Mouse (Mus musculus) liver, embryonic 14.5 days (tissue): ENCODE measurements at regions not wholly inside any gene's neighbourhood (a gene's known extent, or its start where the extent isn't known, plus 50 kb on each side); places are given as distances from the start of the nearest gene placed in this dataset.

Experiments used
- ATAC-seq: fragments of 200-750 bp; cut with Nextera tagmentation; 2 replicates; pipeline ENCODE4 v1.8.0; 2017; ENCODE audit warnings: moderate number of reproducible peaks, mild to moderate bottlenecking, moderate library complexity; ENCODE audit not compliant: insufficient read depth
- DNase-seq, 3 experiments: peaks; one replicate each; pipeline ENCODE4 v3.0.0-alpha.2; 2012 to 2013; ENCODE audit warnings: low read depth in 3 of 3, low spot score in 3 of 3
- H3K27ac ChIP-seq: fragments of 300-500 bp; sonication (generic); 2 replicates; pipeline ENCODE4 v1.5.1; 2014; ENCODE audit warnings: moderate library complexity, mild to moderate bottlenecking, control low read depth, inconsistent platforms
- H3K27me3 ChIP-seq: fragments of 300-500 bp; sonication (generic); 2 replicates; pipeline ENCODE4 v1.6.1; 2014; ENCODE audit warnings: mild to moderate bottlenecking, low read length, moderate library complexity; ENCODE audit not compliant: control insufficient read depth, insufficient read depth
- H3K36me3 ChIP-seq: fragments of 300-500 bp; sonication (generic); replicated peaks from 2 replicates; pipeline ENCODE4 v1.6.1; 2014; ENCODE audit warnings: low read depth; ENCODE audit not compliant: control insufficient read depth, insufficient read depth
- H3K4me1 ChIP-seq, 2 experiments: fragments of 200-500 bp in 1 of 2; fragments of 300-500 bp in 1 of 2; sonication (generic) in 1 of 2; replicated peaks; 2 replicates each; pipeline ENCODE4 v1.6.1; 2012 to 2014; ENCODE audit warnings: antibody characterized with exemption in 1 of 2, inconsistent platforms in 1 of 2, low read length in 1 of 2; ENCODE audit not compliant: control insufficient read depth in 2 of 2, insufficient read depth in 2 of 2
- H3K4me2 ChIP-seq: fragments of 300-500 bp; sonication (generic); 2 replicates; pipeline ENCODE4 v1.6.1; 2014; ENCODE audit warnings: low read depth, mild to moderate bottlenecking, control low read depth, moderate library complexity
- H3K4me3 ChIP-seq, 2 experiments: fragments of 200-500 bp in 1 of 2; fragments of 300-500 bp in 1 of 2; sonication (generic) in 1 of 2; 2 replicates each; pipeline ENCODE4 v1.5.1; 2012 to 2014; ENCODE audit warnings: low read depth in 2 of 2, low read length in 2 of 2, mild to moderate bottlenecking in 2 of 2, control low read depth in 1 of 2, inconsistent platforms in 1 of 2, moderate library complexity in 1 of 2; ENCODE audit not compliant: insufficient read depth in 1 of 2
- H3K9ac ChIP-seq: fragments of 300-500 bp; sonication (generic); replicated peaks from 2 replicates; pipeline ENCODE4 v1.6.1; 2014; ENCODE audit warnings: mild to moderate bottlenecking, control low read depth, moderate library complexity
- H3K9me3 ChIP-seq: fragments of 300-500 bp; sonication (generic); 2 replicates; pipeline ENCODE4 v1.6.1; 2016; ENCODE audit warnings: low read length, mixed read lengths; ENCODE audit not compliant: control insufficient read depth
- CTCF ChIP-seq: IDR thresholded peaks from 2 replicates; pipeline ENCODE4 v1.5.1; 2016; ENCODE audit warnings: antibody characterized with exemption, low read depth, control low read depth
- EP300 ChIP-seq: IDR thresholded peaks from 2 replicates; pipeline ENCODE4 v1.6.1; 2016; ENCODE audit warnings: antibody characterized with exemption, low read depth
- WGBS: fragments of 180-500 bp; shearing (Covaris S2); extraction: QIAGEN DNeasy Blood & Tissue Kit; methylation state at CpG from one replicate; pipeline ENCODE4 v1.1.7; 2014; ENCODE audit not compliant: insufficient replicate concordance; 5-methylcytosine and 5-hydroxymethylcytosine counted together

DNA sequence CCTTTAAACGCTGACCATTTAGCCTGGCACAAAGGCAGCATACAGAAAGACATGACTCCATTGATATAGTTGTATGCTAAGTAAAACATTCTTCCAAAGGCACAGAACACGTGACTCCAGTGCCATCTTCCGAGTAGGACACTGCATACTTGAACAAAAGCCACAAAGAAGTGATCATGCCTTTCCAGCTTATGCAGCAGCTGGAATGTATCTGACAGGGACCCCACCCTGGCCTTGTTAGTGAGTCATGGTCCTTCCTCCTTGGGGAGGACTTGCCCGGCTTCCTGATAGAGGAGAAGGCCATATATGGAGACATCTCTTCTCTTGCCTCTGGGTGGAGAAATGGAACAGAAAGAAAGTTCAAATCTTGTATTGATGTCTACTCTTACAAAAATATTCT, 749.8 kb downstream of the Inhba start:
- Histone ChIP-seq H3K36me3 (no peaks in the 10 kb centered on the region), H3K27ac (no peak overlapping the region), H3K4me2 (no peak overlapping the region), H3K4me3 (no peak overlapping the region), H3K9me3 (no peaks in the 10 kb centered on the region), H3K9ac (no peak overlapping the region), H3K4me1 (no peaks in the 10 kb centered on the region), H3K27me3 (no peaks in the 10 kb centered on the region)
- DNase-seq, result no peak
- 51% methylated on average over 4 of the region's 4 CpGs for WGBS
- ATAC-seq, result no peak
- TF ChIP-seq EP300 (no peak), CTCF (no peak)

DNA sequence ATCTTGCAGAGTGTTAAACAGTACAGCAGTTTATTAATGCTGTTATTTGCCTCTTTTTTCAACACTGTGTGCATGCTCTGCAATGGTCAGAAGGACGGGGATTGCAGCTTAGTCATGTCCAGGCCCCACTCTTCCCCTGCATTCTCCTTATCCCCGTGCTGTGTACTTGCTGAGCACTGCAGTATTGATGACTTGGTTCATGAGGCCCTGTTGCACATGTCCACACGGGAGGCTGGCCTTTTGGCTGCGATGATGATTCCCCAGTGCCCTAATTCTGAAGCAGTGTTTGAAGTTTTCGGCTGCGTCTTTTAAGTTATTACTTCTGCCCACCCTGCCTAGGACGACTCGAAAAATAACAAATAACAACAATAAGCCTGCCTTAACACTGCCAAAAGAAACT, 750.7 kb downstream of the Inhba start:
- Histone ChIP-seq H3K4me3 (no peak overlapping the region), H3K36me3 (no peaks in the 10 kb centered on the region), H3K9ac (no peak overlapping the region), H3K27me3 (no peaks in the 10 kb centered on the region), H3K27ac (no peak overlapping the region), H3K4me1 (no peaks in the 10 kb centered on the region), H3K4me2 (no peak overlapping the region), H3K9me3 (no peaks in the 10 kb centered on the region)
- 61% methylated on average over 8 of the region's 8 CpGs for WGBS
- ATAC-seq (no peak), DNase-seq (no peak)
- TF ChIP-seq EP300, result no peak
- TF ChIP-seq CTCF, result no peak

DNA sequence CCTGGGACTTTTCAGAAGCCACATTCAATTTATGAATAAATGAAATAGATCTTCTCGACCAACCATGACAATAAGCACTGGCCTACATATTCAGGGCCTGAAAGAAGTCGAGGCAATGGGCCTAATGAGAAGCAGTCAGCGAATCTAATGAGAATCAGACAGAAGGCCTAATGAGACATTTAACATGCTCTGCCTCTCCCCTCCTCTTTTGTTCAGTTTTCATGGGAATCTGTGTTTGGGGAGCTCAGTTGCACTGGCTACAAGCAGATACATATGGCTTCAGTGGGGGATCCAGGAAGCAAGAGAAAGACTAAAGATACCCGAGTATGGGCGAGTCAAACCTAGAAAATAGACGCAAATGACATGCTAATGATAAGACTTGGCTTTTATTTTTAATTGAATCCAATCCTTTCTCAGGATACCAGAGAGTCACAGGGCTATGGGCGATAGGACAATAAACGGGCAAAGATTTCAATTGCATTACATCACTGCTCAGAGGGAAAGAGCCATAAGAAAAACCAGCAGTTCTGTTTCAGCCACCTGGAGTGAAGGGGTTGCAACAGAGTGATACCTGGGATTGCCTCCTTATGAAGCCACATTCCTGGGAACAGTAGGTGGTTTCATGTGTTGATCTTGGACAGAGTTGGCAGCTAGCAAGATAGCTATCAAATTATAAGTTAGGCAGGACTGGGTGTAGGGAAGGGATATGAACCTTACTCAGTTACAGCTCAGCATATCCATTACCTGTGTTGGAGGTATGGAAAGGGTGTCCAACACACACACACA, 751.3 kb downstream of the Inhba start:
- H3K9ac ChIP-seq, result no peak overlapping the region
- no peak for ATAC-seq
- TF ChIP-seq EP300 (no peak), CTCF (no peak)
- no peak overlapping the region for H3K4me2 ChIP-seq
- no peak overlapping the region for H3K27ac ChIP-seq
- no peak for DNase-seq
- no peaks in the 10 kb centered on the region for H3K4me1 ChIP-seq
- WGBS, result 57% methylated on average over 8 of the region's 8 CpGs
- no peak overlapping the region for H3K4me3 ChIP-seq
- no peaks in the 10 kb centered on the region for H3K27me3 ChIP-seq
- H3K9me3 ChIP-seq, result no peaks in the 10 kb centered on the region
- H3K36me3 ChIP-seq, result no peaks in the 10 kb centered on the region

DNA sequence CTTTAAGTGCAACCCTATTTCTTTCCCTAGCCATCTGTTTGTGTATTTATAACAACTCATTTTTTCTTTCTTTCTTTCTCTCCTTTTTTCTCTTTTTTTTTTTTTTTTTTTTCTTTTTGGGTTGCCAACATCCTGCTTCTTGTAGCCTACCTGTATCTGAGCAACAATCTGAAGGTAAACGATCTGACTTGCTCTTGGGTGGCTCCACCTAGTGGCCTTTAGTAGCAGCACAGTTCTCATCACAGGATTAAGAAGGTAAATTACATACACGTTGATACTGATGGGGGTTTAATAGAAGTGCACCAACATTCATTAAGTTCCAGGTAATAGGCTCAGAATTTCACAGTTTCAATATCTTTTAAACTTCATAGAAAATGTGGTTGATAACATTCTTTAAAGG, 752.1 kb downstream of the Inhba start:
- no peak overlapping the region for H3K27ac ChIP-seq
- no peaks in the 10 kb centered on the region for H3K9me3 ChIP-seq
- ATAC-seq (no peak), DNase-seq (no peak)
- no peak overlapping the region for H3K9ac ChIP-seq
- 1% methylated on average over 2 of the region's 2 CpGs for WGBS
- no peak overlapping the region for H3K4me2 ChIP-seq
- no peaks in the 10 kb centered on the region for H3K27me3 ChIP-seq
- no peaks in the 10 kb centered on the region for H3K4me1 ChIP-seq
- H3K4me3 ChIP-seq, result no peak overlapping the region
- TF ChIP-seq CTCF (peak; percentile 69; the same call in 1 of the 2 replicates), EP300 (no peak)
- no peaks in the 10 kb centered on the region for H3K36me3 ChIP-seq

DNA sequence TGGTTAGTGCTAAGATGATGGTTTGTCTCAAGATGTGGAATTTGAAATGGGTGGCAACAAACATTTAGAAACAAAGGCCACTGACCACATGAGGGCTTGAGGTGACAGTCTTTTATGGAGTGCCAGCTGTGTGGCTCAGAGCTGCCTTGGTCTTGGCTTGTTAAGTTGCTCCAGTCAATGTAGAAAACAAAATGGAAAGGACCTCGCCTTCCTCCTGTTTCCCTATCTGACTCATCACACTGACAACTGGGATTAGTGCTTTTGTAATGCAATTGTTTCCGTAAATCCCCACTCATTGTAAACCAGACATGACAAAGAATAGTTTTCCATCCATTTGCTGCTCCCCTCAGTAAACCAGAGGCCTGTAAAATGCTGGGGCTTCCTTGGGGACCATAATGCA, 757.8 kb downstream of the Inhba start:
- Histone ChIP-seq H3K9ac (no peak overlapping the region), H3K36me3 (no peaks in the 10 kb centered on the region), H3K4me3 (no peak overlapping the region), H3K4me1 (no peaks in the 10 kb centered on the region), H3K4me2 (no peak overlapping the region), H3K27me3 (no peaks in the 10 kb centered on the region), H3K27ac (no peak overlapping the region), H3K9me3 (no peaks in the 10 kb centered on the region)
- 34% methylated on average over 2 of the region's 2 CpGs for WGBS
- DNase-seq, result no peak
- no peak for ATAC-seq
- no peak for TF ChIP-seq CTCF
- no peak for TF ChIP-seq EP300
